In the genomic region with DNA sequence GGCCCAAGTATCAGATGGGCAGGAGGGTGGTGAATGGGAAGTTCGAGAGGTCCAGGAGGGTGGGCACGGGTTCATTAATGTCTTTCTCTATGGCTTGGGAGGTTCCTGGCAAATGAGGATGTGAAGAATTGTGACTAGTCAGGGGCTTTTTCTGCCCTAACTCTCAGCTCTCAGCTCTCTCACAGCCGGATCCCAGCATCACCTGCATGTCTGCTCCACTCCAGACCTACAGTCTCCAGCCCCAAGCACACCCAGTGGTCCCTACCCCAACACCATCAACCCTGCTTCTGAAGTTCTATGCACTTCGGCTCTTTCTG, we compare ENCODE assay signal across 12 mouse cellular contexts. TPM values are rescaled to one million over a fixed set of nuclear protein-coding genes. Genes with fewer than 3 reads are reported as not detected.
A peak's percentile ranks its signal among the peaks of the same experiment; 100 is the strongest.
DNase-seq lines count a peak whose midpoint lies in the region; ATAC-seq and TF ChIP-seq lines count a peak whose summit lies in the region.
"Had no signal": no experiment of that assay in that cellular context is flagged by ENCODE, and none has a peak within 500 bp of the region (broad histone marks: within the 10 kb centered on the region; RNA-seq: fewer than 3 reads in every experiment).

No protein-coding gene starts in this region.

- no peaks in the 10 kb centered on the region for H3K27me3 ChIP-seq in heart, embryonic 13.5 days (replicated peaks)
- H3K27me3 ChIP-seq in lung, embryonic 16.5 days (ENCODE audit: control insufficient read depth, insufficient read depth, low read depth, low read length), result no peaks in the 10 kb centered on the region
- no peaks in the 10 kb centered on the region for H3K27me3 ChIP-seq in small intestine, adult 2 months (ENCODE audit: control insufficient read depth, insufficient read depth, low read length)
- H3K27me3 ChIP-seq in forebrain, embryonic 15.5 days, result no peaks in the 10 kb centered on the region

- TF ChIP-seq CTCF in small intestine, adult 2 months (IDR thresholded peaks at IDR 0.05; ENCODE audit: extremely low read depth, insufficient read length, insufficient replicate concordance, low read depth, low read length), result no peak

- TF ChIP-seq POLR2A in small intestine, adult 2 months (IDR thresholded peaks at IDR 0.05; ENCODE audit: low read depth, low read length), result no peak

- H3K9ac ChIP-seq in heart, embryonic 13.5 days, result 0 out of 2 replicates have a peak overlapping the region, but pooled peaks have one; percentile 69
- H3K9ac ChIP-seq in lung, embryonic 16.5 days (ENCODE audit: low read length), result 0 out of 2 replicates have a peak overlapping the region, but pooled peaks have one; percentile 34
- H3K9ac ChIP-seq in forebrain, embryonic 15.5 days (replicated peaks), result no peak overlapping the region
- H3K9ac ChIP-seq: hindbrain, embryonic 13.5 days had no signal

- peaks cover 3% of the 10 kb centered on the region for H3K36me3 ChIP-seq in heart, embryonic 13.5 days
- H3K36me3 ChIP-seq in lung, embryonic 16.5 days (ENCODE audit: control insufficient read depth, insufficient read depth, low read length), result no peaks in the 10 kb centered on the region
- no peaks in the 10 kb centered on the region for H3K36me3 ChIP-seq in small intestine, adult 2 months (ENCODE audit: control insufficient read depth, insufficient read depth, low read length)
- no peaks in the 10 kb centered on the region for H3K36me3 ChIP-seq in forebrain, embryonic 15.5 days
- H3K36me3 ChIP-seq: hindbrain, embryonic 13.5 days had no signal

- peaks cover 61% of the 10 kb centered on the region for H3K4me1 ChIP-seq in heart, embryonic 13.5 days
- peaks cover 37% of the 10 kb centered on the region for H3K4me1 ChIP-seq in lung, embryonic 16.5 days (replicated peaks; ENCODE audit: control insufficient read depth, insufficient read depth, low read length)
- peaks cover 22% of the 10 kb centered on the region for H3K4me1 ChIP-seq in small intestine, adult 2 months (ENCODE audit: control insufficient read depth, insufficient read depth, insufficient read length, low read length)
- H3K4me1 ChIP-seq in forebrain, embryonic 15.5 days, result no peaks in the 10 kb centered on the region

- no peak for ATAC-seq in heart, embryonic 13.5 days (ENCODE audit: extremely low read depth, insufficient number of reproducible peaks, low FRiP score, low TSS enrichment)
- no peak for ATAC-seq in lung, embryonic 16.5 days (ENCODE audit: low read depth)
- ATAC-seq in inflammation-experienced regulatory T-cells, adult 6 months, result peak; percentile 47
- no peak for ATAC-seq in forebrain, embryonic 15.5 days (replicated peaks)
- ATAC-seq: forebrain, embryonic 14.5 days had no signal

- H3K4me2 ChIP-seq in heart, embryonic 13.5 days, result peak overlapping the region; percentile 51
- H3K4me2 ChIP-seq in lung, embryonic 16.5 days (ENCODE audit: low read depth, low read length), result peak overlapping the region; percentile 1
- H3K4me2 ChIP-seq in forebrain, embryonic 15.5 days (replicated peaks), result no peak overlapping the region
- H3K4me2 ChIP-seq: hindbrain, embryonic 13.5 days had no signal

- peak overlapping the region; percentile 85 for H3K27ac ChIP-seq in heart, embryonic 13.5 days (replicated peaks)
- peak overlapping the region; percentile 70 for H3K27ac ChIP-seq in lung, embryonic 16.5 days (ENCODE audit: low read length)
- H3K27ac ChIP-seq in small intestine, adult 2 months (ENCODE audit: insufficient read depth, low read depth, low read length), result peak overlapping the region; percentile 81
- no peak overlapping the region for H3K27ac ChIP-seq in forebrain, embryonic 15.5 days (replicated peaks)
- H3K27ac ChIP-seq: hindbrain, embryonic 13.5 days had no signal

- 57% methylated on average over 4 of the region's 4 CpGs for WGBS in heart, embryonic 13.5 days
- 46% methylated on average over 4 of the region's 4 CpGs for WGBS in lung, embryonic 16.5 days
- 60% methylated on average over 4 of the region's 4 CpGs for WGBS in small intestine, adult 2 months
- 81% methylated on average over 4 of the region's 4 CpGs for WGBS in forebrain, embryonic 15.5 days

- no peak for DNase-seq in heart, postnatal 36 days
- no peak for DNase-seq in lung, postnatal 25 days (ENCODE audit: low spot score)
- no peak for DNase-seq in layer of hippocampus, adult 18-20 months (ENCODE audit: low spot score in 2 of 2)
- DNase-seq: embryo, embryonic 11 days; midbrain, embryonic 14.5 days had no signal

- H3K4me3 ChIP-seq in heart, embryonic 13.5 days, result no peak overlapping the region
- H3K4me3 ChIP-seq in lung, embryonic 16.5 days (ENCODE audit: low read length), result no peak overlapping the region
- H3K4me3 ChIP-seq in small intestine, adult 2 months (ENCODE audit: low read depth, low read length), result no peak overlapping the region
- H3K4me3 ChIP-seq in forebrain, embryonic 15.5 days, result no peak overlapping the region
- H3K4me3 ChIP-seq: hindbrain, embryonic 13.5 days had no signal

- peaks cover 9% of the 10 kb centered on the region for H3K9me3 ChIP-seq in heart, embryonic 13.5 days
- peaks cover 6% of the 10 kb centered on the region for H3K9me3 ChIP-seq in lung, embryonic 16.5 days (ENCODE audit: control insufficient read depth, low read length)
- 0 out of 2 replicates have a peak, but pooled peaks cover 6% of the 10 kb centered on the region for H3K9me3 ChIP-seq in forebrain, embryonic 15.5 days
- H3K9me3 ChIP-seq: hindbrain, embryonic 13.5 days had no signal

- intact Hi-C loops in heart, postnatal 36 days (cut with DNase I), result no loop called here

RNA-seq across cellular contexts. Expression of gene Cfap45, which starts 6.4 kb away (rescaled TPM):
- polyA plus RNA-seq in heart, embryonic 13.5 days (2015; fragmentation: Nextera tagmentation; extraction: Ambion mirVana), result 1.9 and 2.4 TPM in 2 replicates
- under 1 TPM; 0.14 to 0.92 TPM for total RNA-seq in heart, postnatal 36 days (2021)
- polyA plus RNA-seq in lung, embryonic 16.5 days (2015; fragmentation: Nextera tagmentation; extraction: Ambion mirVana), result 15.4 and 19.2 TPM in 2 replicates
- 1 to 10 TPM in 2 of 3 experiments, under 1 TPM in 1; 0.43 to 1.5 (median 1.2) TPM for polyA plus RNA-seq in inflammation-experienced regulatory T-cells, adult 6 months (2017; shearing (Covaris generic))
- 0.29 and 1.3 TPM in 2 replicates for polyA plus RNA-seq in small intestine, adult 2 months (2012; rRNA removed)
- 1 to 10 TPM; 3.4 to 4.0 TPM for total RNA-seq in layer of hippocampus, adult 18-20 months (2021)
- 1.9 and 3.1 TPM in 2 replicates for polyA plus RNA-seq in forebrain, embryonic 15.5 days (2015; fragmentation: Nextera tagmentation; extraction: Ambion mirVana)

RNA-seq across cellular contexts. Expression of gene Tagln2, which starts 14.3 kb away (rescaled TPM):
- 312 and 327 TPM in 2 replicates for polyA plus RNA-seq in heart, embryonic 13.5 days (2015; fragmentation: Nextera tagmentation; extraction: Ambion mirVana)
- 10 to 100 TPM; 71.9 to 78.4 TPM for total RNA-seq in heart, postnatal 36 days (2021)
- 662 and 695 TPM in 2 replicates for polyA plus RNA-seq in lung, embryonic 16.5 days (2015; fragmentation: Nextera tagmentation; extraction: Ambion mirVana)
- polyA plus RNA-seq in inflammation-experienced regulatory T-cells, adult 6 months (2017; shearing (Covaris generic)), result 100 to 1,000 TPM; 260 to 650 (median 280) TPM
- 149 and 284 TPM in 2 replicates for polyA plus RNA-seq in small intestine, adult 2 months (2012; rRNA removed)
- 10 to 100 TPM in 1 of 2 experiments, 1 to 10 TPM in 1; 9.2 to 11.7 TPM for total RNA-seq in layer of hippocampus, adult 18-20 months (2021)
- 46.6 and 52.7 TPM in 2 replicates for polyA plus RNA-seq in forebrain, embryonic 15.5 days (2015; fragmentation: Nextera tagmentation; extraction: Ambion mirVana)

RNA-seq across cellular contexts. Expression of gene Igsf9, which starts 32.6 kb away (rescaled TPM):
- 9.2 and 9.6 TPM in 2 replicates for polyA plus RNA-seq in heart, embryonic 13.5 days (2015; fragmentation: Nextera tagmentation; extraction: Ambion mirVana)
- under 1 TPM; 0.75 to 0.76 TPM for total RNA-seq in heart, postnatal 36 days (2021)
- polyA plus RNA-seq in lung, embryonic 16.5 days (2015; fragmentation: Nextera tagmentation; extraction: Ambion mirVana), result 17.4 and 20.4 TPM in 2 replicates
- polyA plus RNA-seq in inflammation-experienced regulatory T-cells, adult 6 months (2017; shearing (Covaris generic)), result 1 to 10 TPM in 1 of 3 experiments, under 1 TPM in 1, not detected in 1; 0.50 to 1.4 TPM
- polyA plus RNA-seq in small intestine, adult 2 months (2012; rRNA removed), result 145 and 516 TPM in 2 replicates
- 1 to 10 TPM; 3.9 to 4.8 TPM for total RNA-seq in layer of hippocampus, adult 18-20 months (2021)
- polyA plus RNA-seq in forebrain, embryonic 15.5 days (2015; fragmentation: Nextera tagmentation; extraction: Ambion mirVana), result 74.0 and 78.3 TPM in 2 replicates

RNA-seq across cellular contexts. Expression of gene Slamf9, which starts 39.0 kb away (rescaled TPM):
- 1.2 and 1.3 TPM in 2 replicates for polyA plus RNA-seq in heart, embryonic 13.5 days (2015; fragmentation: Nextera tagmentation; extraction: Ambion mirVana)
- total RNA-seq in heart, postnatal 36 days (2021), result 1 to 10 TPM; 1.1 to 1.5 TPM
- 0.57 and 0.64 TPM in 2 replicates for polyA plus RNA-seq in lung, embryonic 16.5 days (2015; fragmentation: Nextera tagmentation; extraction: Ambion mirVana)
- polyA plus RNA-seq in inflammation-experienced regulatory T-cells, adult 6 months (2017; shearing (Covaris generic)), result under 1 TPM in 2 of 3 experiments, not detected in 1; 0.36 to 0.61 TPM
- polyA plus RNA-seq in small intestine, adult 2 months (2012; rRNA removed), result 2.1 TPM in 2 replicates
- total RNA-seq in layer of hippocampus, adult 18-20 months (2021), result under 1 TPM; 0.33 to 0.47 TPM
- polyA plus RNA-seq in forebrain, embryonic 15.5 days (2015; fragmentation: Nextera tagmentation; extraction: Ambion mirVana), result not detected in 2 replicates
- polyA plus RNA-seq: hindbrain, embryonic 13.5 days; midbrain, embryonic 14.5 days had no signal

RNA-seq across cellular contexts. Expression of gene Vsig8, which starts 41.6 kb away (rescaled TPM):
- polyA plus RNA-seq in heart, embryonic 13.5 days (2015; fragmentation: Nextera tagmentation; extraction: Ambion mirVana), result 0.15 and 0.25 TPM in 2 replicates
- not detected for total RNA-seq in heart, postnatal 36 days (2021)
- 0.11 and 0.34 TPM in 2 replicates for polyA plus RNA-seq in lung, embryonic 16.5 days (2015; fragmentation: Nextera tagmentation; extraction: Ambion mirVana)
- not detected for polyA plus RNA-seq in inflammation-experienced regulatory T-cells, adult 6 months (2017; shearing (Covaris generic))
- polyA plus RNA-seq in small intestine, adult 2 months (2012; rRNA removed), result 0.35 and 1.0 TPM in 2 replicates
- under 1 TPM; 0.27 to 0.43 TPM for total RNA-seq in layer of hippocampus, adult 18-20 months (2021)
- 0.14 and 0.20 TPM in 2 replicates for polyA plus RNA-seq in forebrain, embryonic 15.5 days (2015; fragmentation: Nextera tagmentation; extraction: Ambion mirVana)
